ENCODE assay signal across 13 mouse cellular contexts in the genomic region with DNA sequence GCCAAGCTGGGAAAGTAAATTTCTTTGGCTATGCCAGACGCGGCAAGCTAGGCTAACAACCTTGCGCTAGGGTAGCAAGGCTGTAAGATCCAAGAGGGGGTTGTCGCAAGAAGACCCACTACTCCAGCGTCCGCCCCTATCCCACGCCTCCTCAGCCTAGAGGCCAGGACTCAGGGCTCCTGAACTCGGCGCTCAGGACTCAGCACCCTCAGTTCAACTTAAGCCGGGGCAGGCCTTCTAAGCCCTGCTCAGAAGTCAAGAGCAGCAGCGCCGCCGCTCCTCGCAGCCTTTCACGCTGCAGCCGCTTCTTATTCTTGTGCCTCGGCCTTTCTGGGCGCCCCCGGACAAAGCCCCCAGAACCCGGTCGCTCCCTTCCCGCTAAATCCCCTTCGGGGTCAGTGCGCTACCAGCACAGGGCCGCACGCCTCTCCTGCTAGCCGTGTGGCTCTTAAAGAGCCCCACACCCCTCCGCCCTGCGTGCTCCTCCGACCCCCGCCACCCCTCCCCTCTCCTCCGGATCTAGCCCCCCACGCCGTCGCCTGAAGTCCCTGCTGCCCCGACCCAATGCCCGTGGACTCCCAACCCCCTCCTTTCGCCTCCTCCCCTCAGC. TPM values are rescaled to one million over a fixed set of nuclear protein-coding genes. Genes with fewer than 3 reads are reported as not detected.
DNase-seq lines count a peak whose midpoint lies in the region; ATAC-seq and TF ChIP-seq lines count a peak whose summit lies in the region.
"Had no signal": no experiment of that assay in that cellular context is flagged by ENCODE, and none has a peak within 500 bp of the region (broad histone marks: within the 10 kb centered on the region; RNA-seq: fewer than 3 reads in every experiment).

No protein-coding gene starts in this region.

- no peak for TF ChIP-seq POLR2A in thymus, adult 2 months (IDR thresholded peaks at IDR 0.05; ENCODE audit: control insufficient read depth, extremely low read depth, insufficient read depth, low read length, poor library complexity)

- H3K36me3 ChIP-seq in heart, embryonic 13.5 days, result no peaks in the 10 kb centered on the region
- H3K36me3 ChIP-seq in forebrain, embryonic 12.5 days (replicated peaks), result no peaks in the 10 kb centered on the region
- H3K36me3 ChIP-seq in midbrain, embryonic 10.5 days, result no peaks in the 10 kb centered on the region
- H3K36me3 ChIP-seq in thymus, adult 2 months (ENCODE audit: control insufficient read depth, insufficient read depth, low read length), result no peaks in the 10 kb centered on the region
- H3K36me3 ChIP-seq: liver, embryonic 12.5 days had no signal

- peaks cover 16% of the 10 kb centered on the region for H3K4me1 ChIP-seq in heart, embryonic 13.5 days
- H3K4me1 ChIP-seq in forebrain, embryonic 12.5 days, result peaks cover 61% of the 10 kb centered on the region
- peaks cover 62% of the 10 kb centered on the region for H3K4me1 ChIP-seq in midbrain, embryonic 10.5 days
- no peaks in the 10 kb centered on the region for H3K4me1 ChIP-seq in thymus, adult 2 months (replicated peaks; ENCODE audit: control insufficient read depth, insufficient read depth, low read length)

- TF ChIP-seq CTCF in thymus, adult 2 months (IDR thresholded peaks at IDR 0.05; ENCODE audit: borderline replicate concordance, control insufficient read depth, extremely low read depth, insufficient read depth, low read length, poor library complexity), result no peak

- peaks cover 100% of the 10 kb centered on the region for H3K27me3 ChIP-seq in heart, embryonic 13.5 days (replicated peaks)
- H3K27me3 ChIP-seq in forebrain, embryonic 12.5 days, result peaks cover 99% of the 10 kb centered on the region
- peaks cover 100% of the 10 kb centered on the region for H3K27me3 ChIP-seq in midbrain, embryonic 10.5 days (ENCODE audit: low read depth, poor library complexity, severe bottlenecking)
- H3K27me3 ChIP-seq in thymus, adult 2 months (ENCODE audit: control insufficient read depth, insufficient read depth, low read length), result peaks cover 8% of the 10 kb centered on the region

- H3K9me3 ChIP-seq in heart, embryonic 13.5 days, result no peaks in the 10 kb centered on the region
- H3K9me3 ChIP-seq in forebrain, embryonic 12.5 days, result no peaks in the 10 kb centered on the region
- H3K9me3 ChIP-seq in midbrain, embryonic 10.5 days (replicated peaks), result no peaks in the 10 kb centered on the region
- H3K9me3 ChIP-seq: liver, embryonic 12.5 days had no signal

- ATAC-seq in heart, embryonic 13.5 days (ENCODE audit: extremely low read depth, insufficient number of reproducible peaks, low FRiP score, low TSS enrichment), result no peak
- no peak for ATAC-seq in forebrain, embryonic 12.5 days (ENCODE audit: low FRiP score)
- ATAC-seq: inflammation-experienced regulatory T-cells, adult 6 months; liver, embryonic 12.5 days had no signal

- intact Hi-C loops in heart, postnatal 36 days (cut with DNase I), result loop anchor here (5.0 kb wide), 1 partner anchor 128 kb away; no protein-coding TSS in a partner anchor

- DNase-seq in heart, postnatal 36 days, result no peak
- peak; percentile 63 for DNase-seq in R1 (ENCODE audit: low read depth, low spot score)
- peak; percentile 67 for DNase-seq in midbrain, embryonic 10.5 days (ENCODE audit: low spot score)
- DNase-seq in urinary bladder, postnatal 25 days (ENCODE audit: low spot score), result no peak
- no peak for DNase-seq in thymus, adult 2 months
- DNase-seq in frontal cortex, postnatal 36 days (ENCODE audit: low spot score in 2 of 2), result no peak
- DNase-seq: B cell, adult 2 months; cerebellum, postnatal 10 days had no signal

- under 1% methylated on average over 38 of the region's 38 CpGs for WGBS in heart, embryonic 13.5 days
- WGBS in forebrain, embryonic 12.5 days, result 1% methylated on average over 38 of the region's 38 CpGs
- under 1% methylated on average over 38 of the region's 38 CpGs for WGBS in midbrain, embryonic 10.5 days
- 7% methylated on average over 38 of the region's 38 CpGs for WGBS in thymus, adult 2 months

- peak overlapping the region; percentile 54 for H3K4me2 ChIP-seq in heart, embryonic 13.5 days
- peak overlapping the region; percentile 69 for H3K4me2 ChIP-seq in forebrain, embryonic 12.5 days
- H3K4me2 ChIP-seq: liver, embryonic 12.5 days had no signal

- H3K4me3 ChIP-seq in heart, embryonic 13.5 days, result peak overlapping the region; percentile 27
- H3K4me3 ChIP-seq in forebrain, embryonic 12.5 days (replicated peaks), result peak overlapping the region; percentile 43
- H3K4me3 ChIP-seq in midbrain, embryonic 10.5 days, result peak overlapping the region; percentile 51
- no peak overlapping the region for H3K4me3 ChIP-seq in thymus, adult 2 months (ENCODE audit: control insufficient read depth, insufficient read depth, low read length)
- H3K4me3 ChIP-seq: liver, embryonic 12.5 days had no signal

- H3K27ac ChIP-seq in heart, embryonic 13.5 days (replicated peaks), result no peak overlapping the region
- H3K27ac ChIP-seq in forebrain, embryonic 12.5 days, result peak overlapping the region; percentile 95
- peak overlapping the region; percentile 18 for H3K27ac ChIP-seq in midbrain, embryonic 10.5 days (replicated peaks)
- no peak overlapping the region for H3K27ac ChIP-seq in thymus, adult 2 months (ENCODE audit: control insufficient read depth, insufficient read depth, low read length)
- H3K27ac ChIP-seq: liver, embryonic 12.5 days had no signal

- no peak overlapping the region for H3K9ac ChIP-seq in heart, embryonic 13.5 days
- H3K9ac ChIP-seq in forebrain, embryonic 12.5 days, result peak overlapping the region; percentile 57
- H3K9ac ChIP-seq: liver, embryonic 12.5 days had no signal

RNA-seq across cellular contexts. Expression of a gene that starts 1.4 kb away (rescaled TPM):
- polyA plus RNA-seq in heart, embryonic 13.5 days (2015; fragmentation: Nextera tagmentation; extraction: Ambion mirVana), result not detected in 2 replicates
- total RNA-seq in heart, postnatal 36 days (2021), result not detected
- polyA plus RNA-seq in forebrain, embryonic 12.5 days (2016; fragmentation: Nextera tagmentation; extraction: Ambion mirVana), result 26.1 and 27.4 TPM in 2 replicates
- polyA plus RNA-seq in midbrain, embryonic 10.5 days (2016; fragmentation: Nextera tagmentation; extraction: Ambion mirVana), result 4.0 and 7.9 TPM in 2 replicates
- 0.05 and 0.08 TPM in 2 replicates for polyA plus RNA-seq in thymus, adult 2 months (2012; rRNA removed)
- total RNA-seq: megakaryocyte progenitor cell, adult 5-6 weeks had no signal
- polyA plus RNA-seq: liver, embryonic 12.5 days had no signal

Comparison
In these comparisons a context has a peak if more than half of its experiments do, and no peak if none do; other contexts are left out.
1. H3K27ac ChIP-seq: peak in forebrain, embryonic 12.5 days (single experiment) and midbrain, embryonic 10.5 days (single experiment); none in heart, embryonic 13.5 days (single experiment) and thymus, adult 2 months (single experiment).
2. DNase-seq: peak in R1 (single experiment) and midbrain, embryonic 10.5 days (single experiment); none in heart, postnatal 36 days (0 of 2), urinary bladder, postnatal 25 days (single experiment), thymus, adult 2 months (single experiment) and frontal cortex, postnatal 36 days (0 of 2).